In genomic region chr2:11482364-11482763, GRCm38 (mm10) we compare ENCODE assay signal across 22 mouse cellular contexts.
"Had no signal": no experiment of that assay in that cellular context is flagged by ENCODE, and none has a peak within 500 bp of the region (broad histone marks: within the 10 kb centered on the region; RNA-seq: fewer than 3 reads in every experiment).

No protein-coding gene starts in this region.

- H3K4me2 ChIP-seq: limb, embryonic 12.5 days; limb, embryonic 15.5 days; liver, embryonic 11.5 days; lung, embryonic 14.5 days; midbrain, embryonic 12.5 days; midbrain, embryonic 15.5 days; neural tube, embryonic 12.5 days; neural tube, embryonic 15.5 days had no signal

- H3K9me3 ChIP-seq: limb, embryonic 12.5 days; limb, embryonic 15.5 days; midbrain, embryonic 12.5 days; midbrain, embryonic 15.5 days; neural tube, embryonic 12.5 days; neural tube, embryonic 15.5 days had no signal

- H3K4me3 ChIP-seq: limb, embryonic 12.5 days; limb, embryonic 15.5 days; midbrain, embryonic 12.5 days; midbrain, embryonic 15.5 days; neural tube, embryonic 12.5 days; neural tube, embryonic 15.5 days had no signal

- H3K27ac ChIP-seq: limb, embryonic 12.5 days; limb, embryonic 15.5 days; liver, embryonic 14.5 days; macrophage; midbrain, embryonic 12.5 days; midbrain, embryonic 15.5 days; neural tube, embryonic 12.5 days; neural tube, embryonic 15.5 days; stomach, postnatal 0 days had no signal

- H3K4me1 ChIP-seq: limb, embryonic 12.5 days; limb, embryonic 15.5 days; midbrain, embryonic 12.5 days; midbrain, embryonic 15.5 days; neural tube, embryonic 12.5 days; neural tube, embryonic 15.5 days had no signal

- DNase-seq: kidney, postnatal 14 days; kidney, postnatal 4 days; left cerebral cortex, postnatal 4 days; liver, postnatal 0 days; lung, embryonic 14.5 days; right cerebral cortex, adult 18-20 months; right cerebral cortex, postnatal 14 days; right cerebral cortex, postnatal 4 days; thymus, adult 2 months; thymus, postnatal 14 days; thymus, postnatal 4 days had no signal

- H3K27me3 ChIP-seq: limb, embryonic 12.5 days; limb, embryonic 15.5 days; midbrain, embryonic 12.5 days; midbrain, embryonic 15.5 days; neural tube, embryonic 12.5 days; neural tube, embryonic 15.5 days had no signal

- ATAC-seq: liver, postnatal 0 days; lung, postnatal 0 days had no signal

- H3K9ac ChIP-seq: limb, embryonic 12.5 days; limb, embryonic 15.5 days; liver, embryonic 14.5 days; liver, postnatal 0 days; lung, embryonic 14.5 days; midbrain, embryonic 12.5 days; midbrain, embryonic 15.5 days; neural tube, embryonic 12.5 days; neural tube, embryonic 15.5 days had no signal
